Mouse (Mus musculus) liver, embryonic 14.5 days (tissue): Measurements from ENCODE around the gene C5ar1.
A peak's percentile ranks its signal among the peaks of the same experiment; 100 is the strongest.

Source experiments
- CTCF ChIP-seq: IDR thresholded peaks from 2 replicates; pipeline ENCODE4 v1.5.1; 2016; ENCODE audit warnings: antibody characterized with exemption, low read depth, control low read depth
- EP300 ChIP-seq: IDR thresholded peaks from 2 replicates; pipeline ENCODE4 v1.6.1; 2016; ENCODE audit warnings: antibody characterized with exemption, low read depth

DNA sequence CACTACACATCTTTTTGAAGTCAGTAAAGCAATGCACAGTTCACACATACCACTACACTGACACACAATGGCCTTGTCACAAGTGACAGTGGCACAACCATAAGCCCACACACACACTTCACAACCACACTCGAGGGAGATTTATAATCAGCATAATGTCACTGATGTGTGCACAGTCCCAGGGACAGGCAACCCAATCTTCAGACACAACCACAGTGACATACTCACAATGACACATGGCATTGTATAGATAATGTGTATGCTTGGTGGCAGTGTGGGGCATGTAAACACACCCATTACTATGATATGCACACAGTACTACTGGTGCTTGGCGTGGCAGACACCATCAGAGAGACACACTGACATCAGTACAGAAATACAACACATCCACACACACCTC lies 36.8 kb upstream of the C5ar1 start:
- TF ChIP-seq CTCF = no peak
- peak; percentile 69; the same call in 1 of the 2 replicates for TF ChIP-seq EP300
